Mouse (Mus musculus) cortical plate, adult 2 months (tissue): ENCODE results near the gene Gm6020.

Source experiments
- CTCF ChIP-seq: fragments of 200-500 bp; IDR thresholded peaks from 2 replicates; pipeline ENCODE4 v1.5.1; 2011; ENCODE audit warnings: mild to moderate bottlenecking, control low read depth, low read length; ENCODE audit not compliant: insufficient read depth; ENCODE audit errors: extremely low read depth
- POLR2A ChIP-seq: fragments of 200-500 bp; IDR thresholded peaks from 2 replicates; pipeline ENCODE4 v1.6.1; 2011; ENCODE audit warnings: mild to moderate bottlenecking, low read length, control low read depth; ENCODE audit not compliant: insufficient read depth; ENCODE audit errors: extremely low read depth

DNA sequence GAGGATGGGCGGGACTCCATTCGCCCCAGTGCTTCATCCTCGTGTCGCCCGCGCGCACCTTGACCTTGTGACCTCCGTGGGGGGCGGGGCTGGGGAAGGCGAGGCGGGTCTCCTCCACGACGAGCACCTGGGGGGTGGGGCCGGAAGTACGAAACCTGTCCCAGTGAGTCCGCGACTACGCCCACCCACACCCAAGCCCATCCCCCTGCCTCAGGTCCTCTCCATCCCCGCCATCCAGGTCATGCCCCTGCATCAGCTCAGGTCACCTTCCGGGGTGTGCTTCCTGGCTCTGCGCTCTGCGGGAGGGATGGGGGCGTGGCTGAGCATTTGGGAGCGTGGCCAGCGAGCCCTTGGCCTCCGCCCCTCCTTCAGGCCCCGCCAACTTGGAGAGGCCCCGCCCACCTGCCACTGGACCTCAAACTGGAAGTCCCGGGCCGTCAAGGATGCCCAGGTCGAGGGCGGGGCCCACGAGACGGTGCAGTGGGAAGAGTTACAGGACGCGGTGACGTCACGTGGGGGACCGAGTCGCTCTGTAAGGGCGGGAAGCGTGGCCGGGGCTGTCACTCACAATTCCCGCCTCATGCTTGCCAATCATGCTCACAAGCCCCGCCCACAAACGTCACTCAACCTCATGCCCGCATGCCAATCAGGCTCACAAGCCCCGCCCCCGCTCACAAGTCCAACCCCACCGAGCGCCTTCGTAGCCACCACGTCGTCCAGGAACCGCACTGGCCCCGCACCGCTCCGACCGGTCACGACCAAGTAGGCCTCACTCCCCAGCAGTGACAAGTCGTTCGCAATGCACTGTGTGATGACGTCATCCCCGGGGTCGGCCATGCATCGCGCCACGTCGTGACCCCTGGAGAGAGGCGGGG, 42.1 kb downstream of the Gm6020 start:
- TF ChIP-seq CTCF (no peak), POLR2A (no peak)
